Mouse (Mus musculus): ENCODE data around the gene Stac3. TPM values are rescaled to one million over a fixed set of nuclear protein-coding genes. Genes with fewer than 3 reads are reported as not detected.

Gene Stac3
- 0.12 and 0.49 TPM in 2 replicates for polyA plus RNA-seq (2015; fragmentation: Nextera tagmentation; extraction: Ambion mirVana)

GRCm38 (mm10) chr10:127500894-127501893, at the start of gene Stac3:
TSS of gene Stac3 (plus strand) at chr10:127501686.

GRCm38 (mm10) chr10:127514764-127515163, 13.3 kb downstream of the Stac3 start, which contains the start of gene Ndufa4l2:
TSS of gene Ndufa4l2 (plus strand) at chr10:127514967.

GRCm38 (mm10) chr10:127522088-127522581, 20.6 kb downstream of the Stac3 start, which contains the start of gene Shmt2:
TSS of gene Shmt2 (minus strand) at chr10:127522444.

GRCm38 (mm10) chr10:127534036-127534928, 32.8 kb downstream of the Stac3 start, which contains the start of gene Nxph4:
TSS of gene Nxph4 (minus strand) at chr10:127534559.

Other genes with a start within 250 kb of the Stac3 start
- gene Kif5a, start 238.3 kb upstream of the Stac3 start, polyA plus RNA-seq (2015; fragmentation: Nextera tagmentation; extraction: Ambion mirVana), result 0.06 and 0.15 TPM in 2 replicates
- gene Dctn2, start 235.3 kb upstream of the Stac3 start, polyA plus RNA-seq (2015; fragmentation: Nextera tagmentation; extraction: Ambion mirVana), result 94.5 and 104 TPM in 2 replicates
- 11.7 and 14.1 TPM in 2 replicates for gene Mbd6, start 212.7 kb upstream of the Stac3 start, polyA plus RNA-seq (2015; fragmentation: Nextera tagmentation; extraction: Ambion mirVana)
- 79.4 and 88.0 TPM in 2 replicates for gene Mars, start 189.9 kb upstream of the Stac3 start, polyA plus RNA-seq (2015; fragmentation: Nextera tagmentation; extraction: Ambion mirVana)
- gene Arhgap9, start 179.7 kb upstream of the Stac3 start, polyA plus RNA-seq (2015; fragmentation: Nextera tagmentation; extraction: Ambion mirVana), result 38.7 and 46.0 TPM in 2 replicates
- 0.66 and 1.1 TPM in 2 replicates for gene Gli1, start 159.7 kb upstream of the Stac3 start, polyA plus RNA-seq (2015; fragmentation: Nextera tagmentation; extraction: Ambion mirVana)
- not detected in 2 replicates for gene Inhbe, start 147.3 kb upstream of the Stac3 start, polyA plus RNA-seq (2015; fragmentation: Nextera tagmentation; extraction: Ambion mirVana)
- gene Inhbc, start 131.3 kb upstream of the Stac3 start, polyA plus RNA-seq (2015; fragmentation: Nextera tagmentation; extraction: Ambion mirVana), result not detected in 2 replicates
- gene R3hdm2, start 121.4 kb upstream of the Stac3 start, polyA plus RNA-seq (2015; fragmentation: Nextera tagmentation; extraction: Ambion mirVana), result 14.1 and 16.8 TPM in 2 replicates
- gene Ndufa4l2, start 13.3 kb downstream of the Stac3 start, polyA plus RNA-seq (2015; fragmentation: Nextera tagmentation; extraction: Ambion mirVana), result 22.4 and 25.0 TPM in 2 replicates
- 80.6 and 92.9 TPM in 2 replicates for gene Shmt2, start 20.8 kb downstream of the Stac3 start, polyA plus RNA-seq (2015; fragmentation: Nextera tagmentation; extraction: Ambion mirVana)
- gene Nxph4, start 32.9 kb downstream of the Stac3 start, polyA plus RNA-seq (2015; fragmentation: Nextera tagmentation; extraction: Ambion mirVana), result 0.12 TPM in 1 of 2 replicates, not detected in the other
- gene Lrp1, start 119.5 kb downstream of the Stac3 start, polyA plus RNA-seq (2015; fragmentation: Nextera tagmentation; extraction: Ambion mirVana), result 29.9 and 45.8 TPM in 2 replicates
- gene Stat6, start 141.3 kb downstream of the Stac3 start, polyA plus RNA-seq (2015; fragmentation: Nextera tagmentation; extraction: Ambion mirVana), result 21.2 and 24.6 TPM in 2 replicates
- 6.7 and 7.1 TPM in 2 replicates for gene Nemp1, start 165.2 kb downstream of the Stac3 start, polyA plus RNA-seq (2015; fragmentation: Nextera tagmentation; extraction: Ambion mirVana)
- gene Nab2, start 166.9 kb downstream of the Stac3 start, polyA plus RNA-seq (2015; fragmentation: Nextera tagmentation; extraction: Ambion mirVana), result 4.2 and 6.1 TPM in 2 replicates
- gene Myo1a, start 203.5 kb downstream of the Stac3 start, polyA plus RNA-seq (2015; fragmentation: Nextera tagmentation; extraction: Ambion mirVana), result 0.23 and 0.25 TPM in 2 replicates
- 5.9 and 6.7 TPM in 2 replicates for gene Tac2, start 222.8 kb downstream of the Stac3 start, polyA plus RNA-seq (2015; fragmentation: Nextera tagmentation; extraction: Ambion mirVana)
- 1.3 and 1.6 TPM in 2 replicates for gene Zbtb39, start 237.9 kb downstream of the Stac3 start, polyA plus RNA-seq (2015; fragmentation: Nextera tagmentation; extraction: Ambion mirVana)

Data from spleen, postnatal 0 days (tissue).